Mouse (Mus musculus): ENCODE data around the gene Acox3. TPM values are rescaled to one million over a fixed set of nuclear protein-coding genes. Genes with fewer than 3 reads are reported as not detected.

The Acox3 gene
- total and polyA plus RNA-seq, 2 experiments from 2014 or later: 15.6 to 29.5 TPM

DNA sequence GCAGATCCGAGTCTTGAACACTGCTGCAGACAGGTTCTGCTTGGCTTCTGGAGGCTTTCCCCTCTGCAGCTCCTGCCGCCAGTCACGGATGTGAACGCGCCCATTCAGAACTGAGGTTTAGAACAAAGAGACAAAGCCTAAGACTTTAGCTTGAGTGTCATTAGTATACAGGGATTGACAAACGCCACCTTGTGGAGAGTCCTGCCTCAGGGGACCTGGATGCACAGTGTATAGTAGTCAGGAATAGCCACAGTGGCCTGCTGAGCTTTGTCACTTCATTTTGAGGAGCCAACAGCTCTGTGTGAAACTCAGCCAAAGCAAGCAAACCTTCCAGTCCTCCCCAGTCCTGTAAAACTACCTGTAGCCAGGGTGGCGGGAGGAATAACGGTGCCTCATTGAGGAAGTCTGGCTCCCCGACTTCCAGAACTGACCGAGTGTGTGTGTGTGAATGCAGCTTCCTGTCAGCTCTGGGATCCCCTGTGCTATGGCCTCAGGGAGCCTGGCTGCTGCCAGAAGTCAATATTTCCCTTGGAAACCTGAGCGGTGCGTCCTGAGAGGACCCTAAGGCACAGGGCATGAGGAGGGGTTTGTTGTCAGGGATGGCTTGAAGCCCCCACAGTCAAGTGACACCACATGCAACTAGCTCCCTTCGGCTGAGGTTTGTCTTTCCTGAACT is 24.8 kb upstream of the Acox3 start:
- Histone ChIP-seq H3K27me3 (ENCODE audit: insufficient read depth, low read length) (no peaks in the 10 kb centered on the region), H3K9me3 (ENCODE audit: low read length) (no peaks in the 10 kb centered on the region), H3K36me3 (ENCODE audit: insufficient read depth, low read length) (peaks cover 37% of the 10 kb centered on the region), H3K4me2 (ENCODE audit: low read depth, low read length, poor library complexity, severe bottlenecking) (no peak overlapping the region), H3K4me1 (ENCODE audit: insufficient read depth, low read length) (no peaks in the 10 kb centered on the region), H3K9ac (replicated peaks; ENCODE audit: low read length, poor library complexity, severe bottlenecking) (no peak overlapping the region), H3K4me3 (ENCODE audit: low read depth, low read length) (no peak overlapping the region), H3K27ac (ENCODE audit: low read depth, low read length) (no peak overlapping the region)
- DNase-seq (ENCODE audit: low spot score): peak; percentile 34
- 62% methylated on average over 13 of the region's 13 CpGs for WGBS
- TF ChIP-seq CTCF (IDR thresholded peaks at IDR 0.05): peak; percentile 64
- no peak for ATAC-seq (ENCODE audit: low FRiP score)

DNA sequence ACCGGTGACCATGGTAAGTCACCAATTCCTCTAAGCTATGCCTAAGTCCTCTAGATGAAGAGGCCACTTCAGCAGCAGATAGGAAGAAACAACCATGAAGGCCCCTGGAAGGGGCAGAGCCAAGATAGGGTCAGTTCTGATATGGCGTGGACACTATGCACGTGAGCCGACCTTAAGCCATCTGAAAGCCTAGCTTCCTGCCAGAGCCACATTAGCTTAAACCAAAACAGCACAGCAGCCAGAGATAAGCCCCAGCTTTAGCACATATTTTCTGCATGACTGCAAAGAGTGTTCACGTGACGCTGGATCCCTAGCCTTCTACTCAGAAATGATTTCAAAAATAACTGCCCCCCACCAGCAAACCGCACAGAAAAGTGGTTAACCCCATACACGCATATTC is 23.4 kb upstream of the Acox3 start:
- no peak for DNase-seq (ENCODE audit: low spot score)
- 80% methylated on average over 8 of the region's 8 CpGs for WGBS
- H3K9me3 ChIP-seq (ENCODE audit: low read length): no peaks in the 10 kb centered on the region
- no peak overlapping the region for H3K9ac ChIP-seq (replicated peaks; ENCODE audit: low read length, poor library complexity, severe bottlenecking)
- peaks cover 50% of the 10 kb centered on the region for H3K36me3 ChIP-seq (ENCODE audit: insufficient read depth, low read length)
- H3K27ac ChIP-seq (ENCODE audit: low read depth, low read length): no peak overlapping the region
- no peak for TF ChIP-seq CTCF (IDR thresholded peaks at IDR 0.05)
- no peaks in the 10 kb centered on the region for H3K27me3 ChIP-seq (ENCODE audit: insufficient read depth, low read length)
- no peak overlapping the region for H3K4me3 ChIP-seq (ENCODE audit: low read depth, low read length)
- H3K4me2 ChIP-seq (ENCODE audit: low read depth, low read length, poor library complexity, severe bottlenecking): no peak overlapping the region
- no peak for ATAC-seq (ENCODE audit: low FRiP score)
- H3K4me1 ChIP-seq (ENCODE audit: insufficient read depth, low read length): no peaks in the 10 kb centered on the region

DNA sequence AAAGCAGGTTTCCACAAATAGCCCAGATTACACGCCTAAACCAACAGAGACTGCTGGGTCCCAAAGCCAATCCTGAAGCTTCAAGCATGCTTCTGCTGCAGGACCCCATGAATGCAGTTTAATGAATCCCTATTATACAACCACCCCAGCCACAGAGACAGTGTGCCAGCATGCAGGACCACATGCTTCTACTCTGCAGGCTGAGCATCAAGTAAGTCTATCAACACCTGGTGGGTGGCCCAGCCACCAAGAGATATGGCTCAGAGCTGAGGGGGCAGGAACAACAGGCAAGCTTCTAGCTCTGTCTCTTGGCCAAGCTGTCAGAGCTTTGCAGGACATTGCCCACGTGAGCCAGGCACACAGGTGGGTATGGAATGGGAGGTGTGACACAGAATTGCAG is 20.2 kb upstream of the Acox3 start:
- peaks cover 55% of the 10 kb centered on the region for H3K36me3 ChIP-seq (ENCODE audit: insufficient read depth, low read length)
- H3K4me2 ChIP-seq (ENCODE audit: low read depth, low read length, poor library complexity, severe bottlenecking): no peak overlapping the region

DNA sequence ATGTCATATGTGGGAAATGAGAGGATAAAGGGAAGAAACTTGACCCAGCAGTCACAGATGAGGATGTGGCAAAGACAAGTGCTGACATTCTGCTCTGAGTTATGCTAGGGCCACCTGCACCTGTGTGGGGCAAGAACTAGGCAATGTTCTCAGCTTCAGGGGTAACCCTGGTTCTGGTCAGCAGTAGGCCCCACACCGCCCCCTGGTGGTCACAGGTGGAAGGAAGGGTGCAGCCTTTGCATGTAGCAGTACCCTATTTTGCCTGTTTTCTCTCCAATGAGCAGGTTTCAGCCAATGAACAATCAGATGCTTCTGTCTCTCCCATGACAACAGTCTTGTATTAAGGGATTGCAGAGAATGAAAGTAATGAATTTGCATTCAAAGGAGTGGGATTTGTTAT is 19.4 kb upstream of the Acox3 start:
- no peak overlapping the region for H3K4me3 ChIP-seq (ENCODE audit: low read depth, low read length)
- peak; percentile 58 for DNase-seq (ENCODE audit: low spot score)
- H3K9me3 ChIP-seq (ENCODE audit: low read length): no peaks in the 10 kb centered on the region
- H3K4me1 ChIP-seq (ENCODE audit: insufficient read depth, low read length): no peaks in the 10 kb centered on the region
- H3K36me3 ChIP-seq (ENCODE audit: insufficient read depth, low read length): peaks cover 61% of the 10 kb centered on the region
- H3K4me2 ChIP-seq (ENCODE audit: low read depth, low read length, poor library complexity, severe bottlenecking): no peak overlapping the region
- H3K27ac ChIP-seq (ENCODE audit: low read depth, low read length): no peak overlapping the region
- peak; percentile 90 for TF ChIP-seq CTCF (IDR thresholded peaks at IDR 0.05)
- 0% methylated on average over 1 of the region's 1 CpGs for WGBS
- H3K27me3 ChIP-seq (ENCODE audit: insufficient read depth, low read length): no peaks in the 10 kb centered on the region
- H3K9ac ChIP-seq (replicated peaks; ENCODE audit: low read length, poor library complexity, severe bottlenecking): no peak overlapping the region
- peak; percentile 49; the same call in 1 of the 2 replicates for ATAC-seq (ENCODE audit: low FRiP score)

More for the DNA sequence above, 20.2 kb upstream of the Acox3 start:
- no peak for ATAC-seq (ENCODE audit: low FRiP score)
- no peak overlapping the region for H3K9ac ChIP-seq (replicated peaks; ENCODE audit: low read length, poor library complexity, severe bottlenecking)
- TF ChIP-seq CTCF (IDR thresholded peaks at IDR 0.05): no peak
- no peaks in the 10 kb centered on the region for H3K27me3 ChIP-seq (ENCODE audit: insufficient read depth, low read length)
- no peak overlapping the region for H3K4me3 ChIP-seq (ENCODE audit: low read depth, low read length)
- no peaks in the 10 kb centered on the region for H3K9me3 ChIP-seq (ENCODE audit: low read length)
- 91% methylated on average over 2 of the region's 2 CpGs for WGBS
- no peak for DNase-seq (ENCODE audit: low spot score)
- no peaks in the 10 kb centered on the region for H3K4me1 ChIP-seq (ENCODE audit: insufficient read depth, low read length)
- H3K27ac ChIP-seq (ENCODE audit: low read depth, low read length): no peak overlapping the region

DNA sequence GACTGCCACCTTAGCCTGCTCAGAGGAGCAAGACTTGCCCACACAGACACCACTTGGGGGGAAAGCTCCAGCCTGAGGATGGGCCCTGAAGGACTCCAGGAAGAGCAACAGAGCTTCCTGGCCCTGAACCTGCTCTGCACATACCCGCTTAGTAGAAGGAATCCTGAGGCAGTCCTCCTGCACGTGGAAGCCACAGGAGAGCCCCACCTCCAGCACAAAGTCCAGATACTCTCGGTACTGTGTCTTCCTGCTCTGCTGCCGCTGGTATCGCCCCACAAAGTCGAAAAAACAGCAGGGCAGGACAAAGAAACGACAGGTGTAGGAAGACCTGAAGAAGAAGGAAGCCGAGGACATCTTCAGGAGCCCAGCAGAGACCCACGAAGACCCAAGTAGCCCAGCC is 17.6 kb upstream of the Acox3 start:
- DNase-seq (ENCODE audit: low spot score): no peak
- H3K4me2 ChIP-seq (ENCODE audit: low read depth, low read length, poor library complexity, severe bottlenecking): no peak overlapping the region
- no peaks in the 10 kb centered on the region for H3K4me1 ChIP-seq (ENCODE audit: insufficient read depth, low read length)
- no peaks in the 10 kb centered on the region for H3K27me3 ChIP-seq (ENCODE audit: insufficient read depth, low read length)
- H3K9ac ChIP-seq (replicated peaks; ENCODE audit: low read length, poor library complexity, severe bottlenecking): no peak overlapping the region
- H3K4me3 ChIP-seq (ENCODE audit: low read depth, low read length): no peak overlapping the region
- no peak for ATAC-seq (ENCODE audit: low FRiP score)
- no peaks in the 10 kb centered on the region for H3K9me3 ChIP-seq (ENCODE audit: low read length)
- no peak for TF ChIP-seq CTCF (IDR thresholded peaks at IDR 0.05)
- 91% methylated on average over 9 of the region's 9 CpGs for WGBS
- peaks cover 71% of the 10 kb centered on the region for H3K36me3 ChIP-seq (ENCODE audit: insufficient read depth, low read length)
- H3K27ac ChIP-seq (ENCODE audit: low read depth, low read length): no peak overlapping the region

DNA sequence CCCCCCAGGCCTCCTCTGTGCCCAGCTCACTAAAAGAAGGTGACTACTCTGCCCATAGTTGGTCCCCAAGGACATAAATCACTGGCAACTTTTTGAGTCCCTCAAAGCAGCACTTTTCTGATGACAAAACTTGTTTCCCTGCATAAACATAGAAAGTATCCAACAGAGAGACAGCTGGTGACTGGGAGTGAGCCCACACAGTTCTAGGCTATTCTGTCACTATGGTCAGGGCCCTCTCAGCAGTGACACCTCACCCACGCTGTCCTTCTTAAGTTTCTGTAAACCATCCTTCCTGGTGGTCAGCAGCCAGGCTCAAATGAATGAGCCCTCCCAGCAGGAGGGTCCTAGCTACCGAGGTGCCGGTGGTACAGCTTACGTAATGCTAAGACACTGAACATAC is 16.2 kb upstream of the Acox3 start:
- no peaks in the 10 kb centered on the region for H3K4me1 ChIP-seq (ENCODE audit: insufficient read depth, low read length)
- no peak overlapping the region for H3K4me3 ChIP-seq (ENCODE audit: low read depth, low read length)
- H3K4me2 ChIP-seq (ENCODE audit: low read depth, low read length, poor library complexity, severe bottlenecking): no peak overlapping the region
- ATAC-seq (ENCODE audit: low FRiP score) (no peak), DNase-seq (ENCODE audit: low spot score) (no peak)
- 82% methylated on average over 4 of the region's 4 CpGs for WGBS
- no peak overlapping the region for H3K9ac ChIP-seq (replicated peaks; ENCODE audit: low read length, poor library complexity, severe bottlenecking)
- no peaks in the 10 kb centered on the region for H3K27me3 ChIP-seq (ENCODE audit: insufficient read depth, low read length)
- no peak overlapping the region for H3K27ac ChIP-seq (ENCODE audit: low read depth, low read length)
- no peak for TF ChIP-seq CTCF (IDR thresholded peaks at IDR 0.05)
- H3K9me3 ChIP-seq (ENCODE audit: low read length): no peaks in the 10 kb centered on the region
- peaks cover 79% of the 10 kb centered on the region for H3K36me3 ChIP-seq (ENCODE audit: insufficient read depth, low read length)
